Mouse (Mus musculus): ENCODE data around the gene Tbc1d13. TPM values are rescaled to one million over a fixed set of nuclear protein-coding genes. Genes with fewer than 3 reads are reported as not detected.

The Tbc1d13 gene
- polyA plus RNA-seq, 1 experiment from 2014 or later: 5.4 TPM

DNA sequence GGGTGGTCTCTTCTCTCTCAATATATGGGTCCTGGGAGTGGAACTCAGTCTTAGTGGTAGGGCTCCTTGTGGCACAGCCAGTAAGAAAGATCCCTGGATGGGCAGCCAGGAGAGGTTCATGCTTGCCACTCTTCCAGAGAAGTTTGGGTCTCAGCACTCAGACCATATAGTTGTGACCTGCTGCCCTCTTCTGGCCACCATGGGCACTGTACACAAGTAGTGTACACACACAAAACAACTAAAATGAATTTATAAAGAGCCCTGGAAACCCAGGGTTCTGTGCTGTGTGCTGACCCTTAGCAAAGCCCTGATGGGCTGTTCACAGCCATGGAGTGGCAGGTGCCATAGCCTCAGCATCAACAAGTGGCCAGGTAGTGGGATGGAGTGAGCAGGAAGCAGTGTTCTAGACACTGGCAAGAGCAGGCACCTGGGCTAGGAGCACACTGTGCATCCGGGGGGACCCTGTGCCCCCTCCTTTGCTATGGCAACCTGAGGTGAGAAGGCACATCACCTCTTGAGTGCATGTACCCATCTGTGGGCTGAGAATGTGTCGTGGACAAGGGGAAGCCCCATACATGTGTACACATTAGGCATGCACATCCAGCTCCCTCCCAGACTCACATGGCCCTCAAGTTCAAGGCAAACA is 37.5 kb upstream of the Tbc1d13 start:
- Histone ChIP-seq H3K4me1 (ENCODE audit: control insufficient read depth, insufficient read depth, low read length) (peaks cover 14% of the 10 kb centered on the region), H3K4me3 (ENCODE audit: low read length) (no peak overlapping the region), H3K9ac (ENCODE audit: low read length) (no peak overlapping the region), H3K9me3 (replicated peaks; ENCODE audit: control insufficient read depth, low read length) (no peaks in the 10 kb centered on the region), H3K27me3 (ENCODE audit: control insufficient read depth, insufficient read depth, low read length) (no peaks in the 10 kb centered on the region), H3K36me3 (ENCODE audit: control insufficient read depth, insufficient read depth) (peaks cover 7% of the 10 kb centered on the region; the same call in 1 of the 2 replicates), H3K4me2 (ENCODE audit: low read depth, low read length) (no peak overlapping the region), H3K27ac (ENCODE audit: low read length) (no peak overlapping the region)
- ATAC-seq (replicated peaks; ENCODE audit: extremely low read depth, insufficient read depth, low FRiP score): no peak
- WGBS: 80% methylated on average over 2 of the region's 2 CpGs

- Histone ChIP-seq H3K4me3 (ENCODE audit: low read length) (no peak overlapping the region), H3K36me3 (ENCODE audit: control insufficient read depth, insufficient read depth) (peaks cover 29% of the 10 kb centered on the region), H3K9me3 (replicated peaks; ENCODE audit: control insufficient read depth, low read length) (no peaks in the 10 kb centered on the region), H3K4me2 (ENCODE audit: low read depth, low read length) (no peak overlapping the region), H3K27me3 (ENCODE audit: control insufficient read depth, insufficient read depth, low read length) (no peaks in the 10 kb centered on the region), H3K27ac (ENCODE audit: low read length) (no peak overlapping the region), H3K9ac (ENCODE audit: low read length) (no peak overlapping the region), H3K4me1 (ENCODE audit: control insufficient read depth, insufficient read depth, low read length) (no peaks in the 10 kb centered on the region)
- ATAC-seq (replicated peaks; ENCODE audit: extremely low read depth, insufficient read depth, low FRiP score): no peak
- WGBS: 56% methylated on average over 4 of the region's 4 CpGs
Observed at GRCm38 (mm10) chr2:30100214-30100613, 33.3 kb upstream of the Tbc1d13 start.

- Histone ChIP-seq H3K4me2 (ENCODE audit: low read depth, low read length) (no peak overlapping the region), H3K27me3 (ENCODE audit: control insufficient read depth, insufficient read depth, low read length) (no peaks in the 10 kb centered on the region), H3K4me1 (ENCODE audit: control insufficient read depth, insufficient read depth, low read length) (no peaks in the 10 kb centered on the region), H3K27ac (ENCODE audit: low read length) (no peak overlapping the region), H3K4me3 (ENCODE audit: low read length) (no peak overlapping the region), H3K9me3 (replicated peaks; ENCODE audit: control insufficient read depth, low read length) (no peaks in the 10 kb centered on the region), H3K36me3 (ENCODE audit: control insufficient read depth, insufficient read depth) (peaks cover 33% of the 10 kb centered on the region), H3K9ac (ENCODE audit: low read length) (no peak overlapping the region)
- ATAC-seq (replicated peaks; ENCODE audit: extremely low read depth, insufficient read depth, low FRiP score): no peak
Observed at GRCm38 (mm10) chr2:30106364-30106763, 27.2 kb upstream of the Tbc1d13 start.

- no peak overlapping the region for H3K9ac ChIP-seq (ENCODE audit: low read length)
- no peak overlapping the region for H3K4me3 ChIP-seq (ENCODE audit: low read length)
- no peak overlapping the region for H3K27ac ChIP-seq (ENCODE audit: low read length)
- ATAC-seq (replicated peaks; ENCODE audit: extremely low read depth, insufficient read depth, low FRiP score): no peak
- no peaks in the 10 kb centered on the region for H3K27me3 ChIP-seq (ENCODE audit: control insufficient read depth, insufficient read depth, low read length)
- WGBS: 86% methylated on average over 5 of the region's 5 CpGs
- H3K36me3 ChIP-seq (ENCODE audit: control insufficient read depth, insufficient read depth): peaks cover 34% of the 10 kb centered on the region
- H3K4me1 ChIP-seq (ENCODE audit: control insufficient read depth, insufficient read depth, low read length): no peaks in the 10 kb centered on the region
- no peaks in the 10 kb centered on the region for H3K9me3 ChIP-seq (replicated peaks; ENCODE audit: control insufficient read depth, low read length)
- H3K4me2 ChIP-seq (ENCODE audit: low read depth, low read length): no peak overlapping the region
Observed at GRCm38 (mm10) chr2:30107646-30108045, 25.9 kb upstream of the Tbc1d13 start.

GRCm38 (mm10) chr2:30108260-30108659 is 25.3 kb upstream of the Tbc1d13 start:
- H3K4me2 ChIP-seq (ENCODE audit: low read depth, low read length): no peak overlapping the region
- 75% methylated on average over 4 of the region's 4 CpGs for WGBS
- ATAC-seq (replicated peaks; ENCODE audit: extremely low read depth, insufficient read depth, low FRiP score): no peak
- peaks cover 32% of the 10 kb centered on the region for H3K36me3 ChIP-seq (ENCODE audit: control insufficient read depth, insufficient read depth)
- no peaks in the 10 kb centered on the region for H3K27me3 ChIP-seq (ENCODE audit: control insufficient read depth, insufficient read depth, low read length)
- no peaks in the 10 kb centered on the region for H3K9me3 ChIP-seq (replicated peaks; ENCODE audit: control insufficient read depth, low read length)
- H3K9ac ChIP-seq (ENCODE audit: low read length): no peak overlapping the region
- H3K27ac ChIP-seq (ENCODE audit: low read length): no peak overlapping the region
- no peak overlapping the region for H3K4me3 ChIP-seq (ENCODE audit: low read length)
- no peaks in the 10 kb centered on the region for H3K4me1 ChIP-seq (ENCODE audit: control insufficient read depth, insufficient read depth, low read length)

DNA sequence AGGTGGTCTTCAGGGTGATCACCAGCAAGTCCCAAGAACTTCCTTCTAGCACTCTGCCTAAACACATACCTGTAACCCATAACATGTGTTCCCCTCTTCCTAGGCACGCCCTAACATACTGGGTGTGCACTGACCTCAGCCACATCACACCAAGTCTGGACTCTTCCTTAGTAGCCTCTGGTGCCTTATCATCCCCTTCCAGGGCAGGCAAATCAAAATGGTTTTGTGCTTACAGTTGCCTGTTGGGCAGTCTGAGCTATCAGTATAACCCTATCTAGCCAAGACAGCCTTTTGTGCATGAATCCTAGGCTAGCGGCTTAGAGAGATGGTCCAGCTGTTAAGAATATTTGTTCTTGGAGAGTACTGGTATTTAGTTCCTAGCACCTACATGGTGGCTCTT is 22.0 kb upstream of the Tbc1d13 start:
- Histone ChIP-seq H3K27ac (ENCODE audit: low read length) (no peak overlapping the region), H3K36me3 (ENCODE audit: control insufficient read depth, insufficient read depth) (peaks cover 24% of the 10 kb centered on the region), H3K9ac (ENCODE audit: low read length) (no peak overlapping the region), H3K4me2 (ENCODE audit: low read depth, low read length) (no peak overlapping the region), H3K9me3 (replicated peaks; ENCODE audit: control insufficient read depth, low read length) (no peaks in the 10 kb centered on the region), H3K4me3 (ENCODE audit: low read length) (no peak overlapping the region), H3K4me1 (ENCODE audit: control insufficient read depth, insufficient read depth, low read length) (no peaks in the 10 kb centered on the region), H3K27me3 (ENCODE audit: control insufficient read depth, insufficient read depth, low read length) (no peaks in the 10 kb centered on the region)
- no peak for ATAC-seq (replicated peaks; ENCODE audit: extremely low read depth, insufficient read depth, low FRiP score)
- WGBS: 87% methylated on average over 2 of the region's 2 CpGs

DNA sequence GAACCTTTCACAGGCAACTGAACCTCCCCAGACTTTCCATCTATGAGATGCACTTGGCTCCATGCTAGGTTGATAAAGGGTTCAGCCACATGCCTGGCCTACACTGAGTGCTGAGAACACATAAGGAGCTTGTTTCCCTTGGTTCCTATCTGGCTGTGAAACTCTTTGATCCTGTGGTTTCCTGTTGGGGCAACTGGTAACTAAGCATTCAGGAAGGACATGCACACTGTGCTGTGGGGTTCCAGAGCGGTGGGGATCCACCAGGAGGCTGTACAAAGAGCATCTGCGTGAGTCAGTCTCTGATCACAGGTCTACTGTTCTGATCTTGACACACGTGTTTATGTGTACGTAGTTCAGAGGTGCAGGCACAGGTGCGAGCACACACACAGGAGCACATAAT is 21.0 kb upstream of the Tbc1d13 start:
- Histone ChIP-seq H3K9me3 (replicated peaks; ENCODE audit: control insufficient read depth, low read length) (no peaks in the 10 kb centered on the region), H3K4me2 (ENCODE audit: low read depth, low read length) (no peak overlapping the region), H3K27me3 (ENCODE audit: control insufficient read depth, insufficient read depth, low read length) (no peaks in the 10 kb centered on the region), H3K36me3 (ENCODE audit: control insufficient read depth, insufficient read depth) (peaks cover 22% of the 10 kb centered on the region), H3K9ac (ENCODE audit: low read length) (no peak overlapping the region), H3K27ac (ENCODE audit: low read length) (no peak overlapping the region), H3K4me3 (ENCODE audit: low read length) (no peak overlapping the region), H3K4me1 (ENCODE audit: control insufficient read depth, insufficient read depth, low read length) (no peaks in the 10 kb centered on the region)
- WGBS: 79% methylated on average over 5 of the region's 5 CpGs
- ATAC-seq (replicated peaks; ENCODE audit: extremely low read depth, insufficient read depth, low FRiP score): peak; percentile 14; the same call in 1 of the 2 replicates

DNA sequence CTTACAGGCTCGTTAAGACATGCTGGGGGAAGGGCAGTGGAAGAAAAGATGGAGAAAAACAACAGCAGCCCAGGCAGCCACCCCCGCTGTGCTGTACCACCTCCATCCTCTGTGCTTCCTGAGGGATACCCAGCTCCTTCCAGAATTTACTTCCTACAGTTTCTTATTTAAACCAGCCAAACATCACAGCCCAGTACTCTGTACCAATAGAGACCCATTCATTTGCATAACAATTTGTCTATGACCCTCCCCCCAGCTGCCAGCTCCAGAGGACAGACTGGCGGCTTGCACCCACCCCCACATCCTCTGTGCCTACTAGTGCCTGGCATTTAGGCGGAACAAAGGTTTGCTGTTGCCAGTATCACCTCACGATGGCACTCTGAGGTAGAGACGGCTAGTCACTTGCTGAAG is 13.9 kb upstream of the Tbc1d13 start:
- Histone ChIP-seq H3K9me3 (replicated peaks; ENCODE audit: control insufficient read depth, low read length) (no peaks in the 10 kb centered on the region), H3K36me3 (ENCODE audit: control insufficient read depth, insufficient read depth) (0 out of 2 replicates have a peak, but pooled peaks cover 3% of the 10 kb centered on the region), H3K27ac (ENCODE audit: low read length) (no peak overlapping the region), H3K4me1 (ENCODE audit: control insufficient read depth, insufficient read depth, low read length) (peaks cover 8% of the 10 kb centered on the region), H3K27me3 (ENCODE audit: control insufficient read depth, insufficient read depth, low read length) (no peaks in the 10 kb centered on the region), H3K4me3 (ENCODE audit: low read length) (no peak overlapping the region), H3K9ac (ENCODE audit: low read length) (no peak overlapping the region), H3K4me2 (ENCODE audit: low read depth, low read length) (no peak overlapping the region)
- 42% methylated on average over 6 of the region's 6 CpGs for WGBS
- no peak for ATAC-seq (replicated peaks; ENCODE audit: extremely low read depth, insufficient read depth, low FRiP score)

- ATAC-seq (replicated peaks; ENCODE audit: extremely low read depth, insufficient read depth, low FRiP score): no peak
- Histone ChIP-seq H3K27ac (ENCODE audit: low read length) (no peak overlapping the region), H3K9me3 (replicated peaks; ENCODE audit: control insufficient read depth, low read length) (no peaks in the 10 kb centered on the region), H3K9ac (ENCODE audit: low read length) (no peak overlapping the region), H3K4me3 (ENCODE audit: low read length) (no peak overlapping the region), H3K36me3 (ENCODE audit: control insufficient read depth, insufficient read depth) (0 out of 2 replicates have a peak, but pooled peaks cover 3% of the 10 kb centered on the region), H3K4me2 (ENCODE audit: low read depth, low read length) (no peak overlapping the region), H3K4me1 (ENCODE audit: control insufficient read depth, insufficient read depth, low read length) (peaks cover 13% of the 10 kb centered on the region), H3K27me3 (ENCODE audit: control insufficient read depth, insufficient read depth, low read length) (no peaks in the 10 kb centered on the region)
- WGBS: 75% methylated on average over 4 of the region's 4 CpGs
Observed at GRCm38 (mm10) chr2:30120269-30120668, 13.3 kb upstream of the Tbc1d13 start.

All from heart, embryonic 16.5 days (tissue).